Mouse (Mus musculus) left cerebral cortex, postnatal 4 days (tissue): ENCODE data around the gene Slc13a1. TPM values are rescaled to one million over a fixed set of nuclear protein-coding genes. Genes with fewer than 3 reads are reported as not detected.

Source experiments
- DNase-seq: peaks from one replicate; pipeline ENCODE4 v3.0.0-alpha.2; 2022
- intact Hi-C: fragments of 180-260 bp; cut with DNase I; formaldehyde crosslinking; loops from one replicate; pipeline ENCODE4 v1.15.1; 2025
- microRNA-seq: library from miRNA; unstranded; fragments of <30 nt; microRNA quantifications from one replicate; pipeline ENCODE4 v1.2.0, GENCODE M21; 2022
- total RNA-seq, 2 experiments: library from RNA; stranded (reverse); gene quantifications; 2 replicates each; pipeline ENCODE4 v1.2.3; 2021

The Slc13a1 gene
- total RNA-seq, 2 experiments from 2014 or later = 0.52 TPM

DNA sequence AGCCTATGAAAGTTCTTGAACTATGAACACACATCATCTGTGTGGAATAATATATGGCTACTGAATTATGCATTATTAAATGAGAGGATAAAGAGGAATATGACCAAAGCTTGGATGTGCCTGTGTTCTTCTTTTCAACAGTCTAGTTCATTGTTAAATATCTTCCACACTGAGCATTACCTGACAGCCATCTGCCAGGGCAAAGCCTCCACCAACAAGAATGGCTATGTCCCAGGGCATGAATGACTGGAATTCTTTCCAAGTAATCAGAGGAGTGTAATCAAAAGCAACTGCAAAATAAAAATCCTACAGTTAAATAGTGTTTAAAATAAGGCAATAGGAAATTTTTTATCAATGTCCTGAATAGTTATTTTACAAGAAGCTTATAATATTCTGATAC, 70.5 kb downstream of the Slc13a1 start:
- no peak for DNase-seq
- intact Hi-C loops = no loop called here

DNA sequence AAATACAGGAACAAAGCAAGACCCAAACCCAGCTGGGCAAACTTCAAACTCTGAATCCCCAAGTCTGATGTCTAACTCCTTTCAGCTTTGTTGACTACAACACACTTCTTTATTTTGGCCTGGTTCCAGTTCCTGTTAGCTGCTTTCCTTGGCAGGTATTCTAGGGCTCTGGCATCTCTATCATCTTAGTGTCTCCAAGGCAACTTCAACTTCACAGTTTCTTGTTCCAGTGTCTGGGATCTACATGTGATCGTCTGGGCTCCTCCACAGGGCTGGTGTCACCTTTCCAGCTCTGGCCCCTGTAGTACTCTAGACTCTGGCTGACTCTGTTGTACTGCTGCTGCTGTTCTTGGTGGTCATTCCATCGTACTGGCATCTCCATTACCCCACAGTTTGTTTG, 91.8 kb downstream of the Slc13a1 start:
- DNase-seq = no peak
- intact Hi-C loops = no loop called here

DNA sequence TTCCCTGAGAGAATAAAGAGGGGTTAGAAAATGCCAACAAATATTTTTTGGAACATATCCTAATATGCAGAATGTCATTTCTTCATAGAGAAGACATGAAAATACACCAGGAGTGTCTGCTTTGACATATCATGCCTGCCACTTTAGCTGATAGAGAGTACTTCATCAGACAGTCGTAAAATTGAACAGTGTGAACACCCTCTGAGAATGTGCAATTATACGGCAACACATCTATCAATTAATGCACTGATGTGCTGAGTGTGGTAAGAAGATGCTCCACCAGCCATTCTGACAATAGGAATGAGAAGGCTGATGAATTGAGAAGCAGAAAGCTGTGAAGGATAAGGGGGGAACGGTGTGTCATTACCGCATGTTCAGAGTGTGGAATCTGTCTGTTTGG, 95.1 kb downstream of the Slc13a1 start:
- intact Hi-C loops = no loop called here
- DNase-seq = no peak

DNA sequence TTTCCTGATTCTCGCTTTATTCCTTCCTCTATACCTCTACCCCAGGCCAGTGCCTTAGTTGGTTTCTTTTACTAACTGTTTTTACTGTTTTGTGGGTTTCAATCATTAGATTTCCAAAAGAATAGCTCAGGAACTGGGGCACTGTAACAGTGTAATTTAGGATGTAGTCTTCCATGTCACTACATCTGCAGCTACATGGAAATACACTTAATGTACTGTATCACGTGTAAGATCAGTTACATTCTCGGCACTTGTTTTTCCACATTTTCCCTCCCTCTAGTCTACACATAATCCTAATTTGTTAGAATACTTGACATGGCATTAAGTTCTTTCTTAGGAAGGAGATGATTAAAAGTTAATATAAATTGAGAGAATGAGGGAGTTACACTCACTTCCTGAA, 108.1 kb downstream of the Slc13a1 start:
- intact Hi-C loops = no loop called here
- no peak for DNase-seq

DNA sequence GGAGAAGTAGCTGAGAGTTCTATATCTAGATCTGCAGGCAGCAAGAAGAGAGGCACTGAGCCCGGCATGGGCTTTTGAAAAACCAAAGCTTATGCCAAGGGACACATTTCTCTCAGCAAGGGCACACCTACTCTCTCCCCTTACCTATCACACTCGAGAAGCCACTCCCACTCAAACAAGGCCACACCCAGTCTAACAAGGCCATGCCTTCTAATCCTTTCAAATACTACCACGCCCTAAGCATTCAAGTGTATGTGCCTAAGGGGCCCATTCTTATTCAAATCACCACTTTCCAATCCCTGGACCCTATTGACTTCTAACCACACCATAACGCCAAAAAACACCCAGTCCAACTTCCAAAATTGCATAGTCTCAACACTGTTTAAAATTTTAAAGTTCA, 112.8 kb downstream of the Slc13a1 start:
- intact Hi-C loops = no loop called here
- DNase-seq = no peak

DNA sequence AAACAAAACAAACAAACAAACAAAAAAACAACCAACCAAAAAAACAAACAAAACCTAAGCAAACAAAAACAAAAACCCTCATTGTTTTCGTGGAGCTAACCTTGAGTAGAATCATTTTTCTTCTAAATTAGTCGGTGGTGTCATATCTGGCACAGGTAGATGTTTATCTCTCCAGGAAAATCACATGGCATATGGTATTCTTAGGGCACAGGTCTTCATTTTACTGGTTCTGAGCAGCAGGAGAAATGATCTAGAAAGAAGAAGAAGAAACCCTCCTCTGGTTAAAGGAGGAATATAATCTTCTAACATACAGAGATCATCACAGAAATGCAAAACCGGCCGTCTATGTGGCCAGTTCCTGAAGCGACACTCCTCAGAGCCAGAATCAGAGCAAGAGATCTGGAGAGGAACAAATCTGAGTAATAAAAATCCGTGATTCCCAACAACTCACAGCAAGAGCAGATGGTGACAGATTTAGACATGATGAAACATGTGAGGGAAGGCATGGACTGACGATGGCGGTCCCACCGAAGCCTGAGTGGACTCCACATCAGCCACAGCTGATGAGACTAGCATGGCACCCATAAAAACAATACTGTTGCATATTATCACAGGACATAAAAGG, 113.7 kb downstream of the Slc13a1 start:
- intact Hi-C loops = no loop called here
- no peak for DNase-seq

DNA sequence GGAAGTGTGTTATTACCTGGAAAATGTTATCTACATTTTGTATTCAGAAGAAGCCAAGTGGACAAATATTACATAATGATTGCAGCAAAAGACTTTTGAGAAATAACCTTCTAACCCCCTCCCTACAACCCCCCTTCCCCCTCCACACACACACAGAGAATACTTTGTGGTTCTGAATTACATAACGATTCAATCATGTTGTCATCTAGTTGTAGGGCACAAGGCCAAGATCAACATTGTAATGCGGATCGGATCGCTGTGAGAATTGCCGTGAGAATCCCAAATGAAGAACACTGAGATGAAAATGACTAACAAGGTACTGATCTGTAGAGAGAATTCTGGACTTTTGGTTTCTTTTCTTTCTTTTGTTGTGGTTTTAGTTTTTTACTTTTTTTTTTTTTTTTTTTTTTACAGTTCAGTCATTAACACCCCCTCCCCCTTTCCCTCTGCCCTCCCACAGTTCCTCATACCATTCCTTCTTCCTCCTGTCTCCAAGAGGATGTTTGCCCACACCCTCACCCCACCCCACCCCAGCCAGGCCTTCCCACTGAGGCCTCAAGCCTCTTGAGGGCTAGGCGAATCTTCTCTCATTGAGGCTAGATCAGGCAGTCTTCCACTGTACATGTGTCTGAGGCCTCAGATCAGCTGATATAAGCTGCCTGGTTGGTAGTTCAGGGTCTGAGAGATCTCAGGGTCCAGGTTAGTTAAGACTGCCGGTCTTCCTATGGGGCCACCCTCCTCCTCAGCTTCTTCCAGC, 120.7 kb downstream of the Slc13a1 start:
- intact Hi-C loops = no loop called here
- no peak for DNase-seq

DNA sequence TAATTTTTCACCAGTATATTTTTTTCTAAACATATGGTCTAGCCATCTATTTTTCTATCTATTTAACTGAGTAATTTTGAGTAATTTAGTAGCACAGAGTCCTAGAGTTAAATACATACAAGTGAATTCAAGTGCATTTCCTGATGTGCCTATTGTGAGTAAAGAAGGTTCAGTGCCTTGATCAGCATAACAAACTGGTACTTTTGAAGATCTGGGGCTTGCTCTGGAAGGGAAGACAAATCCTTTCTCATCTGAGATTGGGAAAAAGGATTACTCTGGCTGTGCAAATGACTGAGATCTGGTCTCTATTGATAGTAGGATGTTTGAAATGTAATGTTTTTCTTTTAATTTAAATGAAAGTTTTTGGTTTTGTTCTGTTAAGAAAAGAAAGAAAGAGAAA, 124.4 kb downstream of the Slc13a1 start:
- no peak for DNase-seq

More for the DNA sequence above, 124.4 kb downstream of the Slc13a1 start:
- intact Hi-C loops = no loop called here

Small RNA genes within 50 kb of the gene (microRNA-seq; reads per million reads assigned to microRNA genes)
- gene Gm26386 = not detected

Other genes with a start within 250 kb of the Slc13a1 start
- not detected for gene Tas2r118, start 198.0 kb downstream of the Slc13a1 start, total RNA-seq